Mouse (Mus musculus): ENCODE data around the gene Maco1.

DNA sequence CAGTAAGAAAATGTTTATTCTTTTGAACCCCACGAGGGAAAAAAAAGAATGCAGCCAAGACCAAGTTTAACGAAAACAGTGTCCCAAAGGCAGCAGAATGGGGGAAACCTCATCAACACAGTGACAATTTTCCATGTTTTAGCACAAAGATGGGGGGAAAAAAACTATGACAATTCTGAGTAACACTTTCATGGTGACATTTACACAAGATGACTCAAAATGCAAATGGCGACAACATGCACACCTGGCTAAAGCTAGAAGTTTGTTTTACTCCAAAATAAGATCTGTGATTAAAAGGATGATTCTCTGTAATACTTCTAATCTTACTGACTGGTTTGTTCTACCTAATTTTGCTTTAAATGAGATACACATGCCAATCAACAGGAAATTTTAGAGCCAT, 50.4 kb downstream of the Maco1 start:
- TF ChIP-seq POLR2A (IDR thresholded peaks at IDR 0.05; ENCODE audit: borderline replicate concordance, extremely low read depth, low read depth, low read length) (no peak), CTCF (IDR thresholded peaks at IDR 0.05; ENCODE audit: insufficient read depth, low read length) (no peak)

All from lung, adult 2 months (tissue).